Mouse (Mus musculus) E14TG2a.4 (cell line): ENCODE results near the gene Pih1d1.

Experiments used
- CTCF ChIP-seq: conservative IDR thresholded peaks from 2 replicates; pipeline ENCODE4 v1.5.1; 2014; ENCODE audit warnings: low read length
- NANOG ChIP-seq: IDR thresholded peaks from 2 replicates; pipeline ENCODE4 v1.6.1; 2014; ENCODE audit warnings: borderline replicate concordance, low read length, mixed read lengths

- TF ChIP-seq CTCF: no peak
- no peak for TF ChIP-seq NANOG
These were observed 22.3 kb downstream of the Pih1d1 start for GRCm38 (mm10) chr7:45176356-45176755.
